Mouse (Mus musculus) neural tube, embryonic 13.5 days (tissue): ENCODE results near the gene Fdx1l. TPM values are rescaled to one million over a fixed set of nuclear protein-coding genes. Genes with fewer than 3 reads are reported as not detected.

Experiments used
- ATAC-seq: fragments of 200-750 bp; cut with Nextera tagmentation; 2 replicates; pipeline ENCODE4 v1.8.0; 2017; ENCODE audit warnings: low read depth, mild to moderate bottlenecking, moderate TSS enrichment, moderate library complexity
- H3K27ac ChIP-seq: fragments of 300-500 bp; sonication (generic); replicated peaks from 2 replicates; pipeline ENCODE4 v1.5.1; 2015; ENCODE audit warnings: moderate library complexity, mild to moderate bottlenecking, inconsistent platforms
- H3K27me3 ChIP-seq: fragments of 300-500 bp; sonication (generic); 2 replicates; pipeline ENCODE4 v1.6.1; 2015; ENCODE audit warnings: mild to moderate bottlenecking, inconsistent platforms
- H3K36me3 ChIP-seq: fragments of 300-500 bp; sonication (generic); 2 replicates; pipeline ENCODE4 v1.6.1; 2015; ENCODE audit warnings: mild to moderate bottlenecking, inconsistent platforms
- H3K4me1 ChIP-seq: fragments of 300-500 bp; sonication (generic); replicated peaks from 2 replicates; pipeline ENCODE4 v1.6.1; 2015; ENCODE audit warnings: inconsistent platforms
- H3K4me2 ChIP-seq: fragments of 300-500 bp; sonication (generic); 2 replicates; pipeline ENCODE4 v1.6.1; 2015; ENCODE audit warnings: inconsistent platforms, mild to moderate bottlenecking, moderate library complexity
- H3K4me3 ChIP-seq: fragments of 300-500 bp; sonication (generic); 2 replicates; pipeline ENCODE4 v1.5.1; 2015; ENCODE audit warnings: mild to moderate bottlenecking, inconsistent platforms
- H3K9ac ChIP-seq: fragments of 300-500 bp; sonication (generic); 2 replicates; pipeline ENCODE4 v1.6.1; 2015; ENCODE audit warnings: moderate library complexity, mild to moderate bottlenecking, inconsistent platforms
- H3K9me3 ChIP-seq: fragments of 300-500 bp; sonication (generic); 2 replicates; pipeline ENCODE4 v1.6.1; 2016; ENCODE audit warnings: inconsistent platforms
- WGBS: fragments of 180-500 bp; shearing (Covaris S2); methylation state at CpG from one replicate; pipeline ENCODE4 v1.1.7; 2015; 5-methylcytosine and 5-hydroxymethylcytosine counted together
- polyA plus RNA-seq: library from polyadenylated mRNA; unstranded; fragments of >200 nt; fragmentation: Nextera tagmentation; extraction: Ambion mirVana; gene quantifications from 2 replicates; pipeline ENCODE4 v1.2.1, GENCODE M21; 2015

Fdx1l gene
- polyA plus RNA-seq = 52.1 and 60.2 TPM in 2 replicates

DNA sequence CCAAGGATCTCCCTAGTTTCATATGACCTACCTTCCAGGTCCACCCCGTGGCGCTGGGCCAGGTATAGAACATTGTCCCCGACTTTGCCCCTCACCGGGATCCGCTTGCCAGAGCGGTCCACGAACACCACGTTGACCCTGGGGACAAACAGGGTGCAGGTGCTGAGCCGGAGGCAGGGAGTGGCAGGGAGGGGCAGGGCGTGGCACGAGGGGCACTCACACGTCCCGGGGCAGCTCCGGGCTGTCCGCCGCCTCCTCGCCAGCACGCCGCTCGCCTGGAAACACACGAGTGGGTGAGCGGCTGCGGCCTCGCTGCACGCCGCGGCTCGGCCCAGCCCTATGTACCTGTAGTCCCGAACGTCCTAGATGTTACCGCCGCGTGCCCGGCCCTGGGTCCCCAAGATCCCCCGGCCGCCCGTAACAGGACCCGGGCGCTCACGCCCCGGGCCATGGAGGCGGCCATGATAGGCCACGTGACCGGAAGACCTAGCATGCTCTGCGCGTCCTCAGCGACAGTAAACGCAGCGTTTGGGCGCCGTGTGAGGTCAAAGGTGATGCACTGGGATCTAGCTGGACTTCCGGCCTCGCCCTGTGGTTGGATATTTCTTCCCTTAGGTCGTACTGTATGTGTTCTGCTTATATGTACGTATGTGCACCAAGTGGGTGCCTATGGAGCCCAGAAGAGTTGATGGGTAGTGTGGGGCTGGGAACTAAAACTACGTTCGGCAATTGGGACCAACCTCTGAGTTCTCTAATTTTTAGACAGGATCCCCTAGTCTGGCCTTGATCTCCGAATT lies at the start of gene Fdx1l, which contains the start of gene Gm49373:
TSS of gene Fdx1l (minus strand) at position 571 of the 797 bp plus-strand sequence.
TSS of gene Gm49373 (minus strand) at position 53 of the 797 bp plus-strand sequence.
- Histone ChIP-seq H3K4me1 (peaks cover 20% of the 10 kb centered on the region), H3K27ac (peak within 1 kb of the TSS; percentile 65), H3K27me3 (no peaks in the 10 kb centered on the region), H3K9me3 (no peaks in the 10 kb centered on the region), H3K4me2 (peak within 1 kb of the TSS; percentile 93), H3K36me3 (peaks cover 50% of the 10 kb centered on the region), H3K9ac (peak within 1 kb of the TSS; percentile 86), H3K4me3 (peak within 1 kb of the TSS; percentile 89)
- peak; percentile 92 for ATAC-seq
- WGBS = 3% methylated on average over 58 of the region's 58 CpGs

GRCm38 (mm10) chr9:21121483-21121882 lies 48.1 kb upstream of the Fdx1l start:
- Histone ChIP-seq H3K4me3 (no peak overlapping the region), H3K4me2 (no peak overlapping the region), H3K9ac (no peak overlapping the region), H3K27ac (no peak overlapping the region), H3K36me3 (peaks cover 67% of the 10 kb centered on the region), H3K27me3 (no peaks in the 10 kb centered on the region), H3K9me3 (no peaks in the 10 kb centered on the region), H3K4me1 (no peaks in the 10 kb centered on the region)
- 82% methylated on average over 16 of the region's 16 CpGs for WGBS
- no peak for ATAC-seq

DNA sequence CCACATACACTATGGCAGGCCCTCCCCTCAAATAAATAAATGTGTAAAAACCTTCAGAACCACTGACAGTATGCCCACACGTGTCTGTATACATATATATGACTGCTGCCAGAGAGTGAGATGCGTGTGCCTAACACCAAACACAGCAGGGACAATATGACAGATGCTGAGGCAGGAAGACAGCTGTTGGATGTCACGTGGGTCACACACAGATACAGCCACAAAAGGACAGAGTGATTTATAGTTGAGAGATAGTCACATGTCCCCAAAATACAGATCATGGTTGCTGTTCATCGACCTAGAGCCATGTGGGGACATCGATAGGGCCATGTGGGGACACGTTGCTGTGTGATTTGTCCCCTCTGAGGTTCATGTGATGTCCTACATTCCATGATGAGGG lies 43.7 kb upstream of the Fdx1l start:
- Histone ChIP-seq H3K27ac (no peak overlapping the region), H3K4me1 (no peaks in the 10 kb centered on the region), H3K4me2 (no peak overlapping the region), H3K27me3 (no peaks in the 10 kb centered on the region), H3K4me3 (no peak overlapping the region), H3K9ac (no peak overlapping the region), H3K36me3 (peaks cover 30% of the 10 kb centered on the region), H3K9me3 (no peaks in the 10 kb centered on the region)
- ATAC-seq = no peak
- WGBS = 67% methylated on average over 6 of the region's 6 CpGs

GRCm38 (mm10) chr9:21115105-21115504 lies 41.7 kb upstream of the Fdx1l start:
- H3K27me3 ChIP-seq = no peaks in the 10 kb centered on the region
- no peak for ATAC-seq
- WGBS = 91% methylated on average over 8 of the region's 8 CpGs

GRCm38 (mm10) chr9:21114190-21114589 lies 40.8 kb upstream of the Fdx1l start:
- 89% methylated on average over 7 of the region's 7 CpGs for WGBS
- no peak for ATAC-seq
- Histone ChIP-seq H3K4me3 (no peak overlapping the region), H3K4me2 (no peak overlapping the region), H3K4me1 (no peaks in the 10 kb centered on the region), H3K9ac (no peak overlapping the region), H3K27ac (no peak overlapping the region), H3K9me3 (no peaks in the 10 kb centered on the region), H3K36me3 (peaks cover 15% of the 10 kb centered on the region), H3K27me3 (no peaks in the 10 kb centered on the region)

More at GRCm38 (mm10) chr9:21115105-21115504, 41.7 kb upstream of the Fdx1l start:
- Histone ChIP-seq H3K9ac (no peak overlapping the region), H3K36me3 (peaks cover 13% of the 10 kb centered on the region; the same call in 1 of the 2 replicates), H3K4me1 (no peaks in the 10 kb centered on the region), H3K4me3 (no peak overlapping the region), H3K4me2 (no peak overlapping the region), H3K9me3 (no peaks in the 10 kb centered on the region), H3K27ac (no peak overlapping the region)

DNA sequence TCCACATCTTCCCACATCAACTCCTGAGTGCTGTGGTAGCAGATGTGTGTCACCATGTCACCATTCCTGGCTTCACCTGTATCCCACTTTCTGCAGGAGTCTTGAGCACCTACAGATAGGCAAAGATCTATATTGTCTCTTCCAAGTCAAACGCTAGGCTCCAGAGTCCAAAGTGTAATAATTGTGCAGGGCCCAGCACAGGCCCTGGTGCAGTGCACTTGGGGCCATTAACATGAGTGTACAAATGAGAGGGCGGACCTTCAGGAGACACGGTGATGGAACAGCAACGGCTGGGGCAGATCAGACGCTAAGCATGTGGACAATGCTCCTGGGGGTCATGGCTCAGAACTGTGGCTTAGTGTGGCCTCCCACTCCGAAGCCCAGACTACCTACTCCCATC lies 40.3 kb upstream of the Fdx1l start:
- H3K27me3 ChIP-seq = no peaks in the 10 kb centered on the region
- H3K4me2 ChIP-seq = no peak overlapping the region
- no peaks in the 10 kb centered on the region for H3K9me3 ChIP-seq
- H3K36me3 ChIP-seq = peaks cover 19% of the 10 kb centered on the region
- H3K27ac ChIP-seq = no peak overlapping the region
- H3K4me1 ChIP-seq = no peaks in the 10 kb centered on the region
- H3K4me3 ChIP-seq = no peak overlapping the region
- no peak for ATAC-seq
- H3K9ac ChIP-seq = no peak overlapping the region
- WGBS = 88% methylated on average over 6 of the region's 6 CpGs

DNA sequence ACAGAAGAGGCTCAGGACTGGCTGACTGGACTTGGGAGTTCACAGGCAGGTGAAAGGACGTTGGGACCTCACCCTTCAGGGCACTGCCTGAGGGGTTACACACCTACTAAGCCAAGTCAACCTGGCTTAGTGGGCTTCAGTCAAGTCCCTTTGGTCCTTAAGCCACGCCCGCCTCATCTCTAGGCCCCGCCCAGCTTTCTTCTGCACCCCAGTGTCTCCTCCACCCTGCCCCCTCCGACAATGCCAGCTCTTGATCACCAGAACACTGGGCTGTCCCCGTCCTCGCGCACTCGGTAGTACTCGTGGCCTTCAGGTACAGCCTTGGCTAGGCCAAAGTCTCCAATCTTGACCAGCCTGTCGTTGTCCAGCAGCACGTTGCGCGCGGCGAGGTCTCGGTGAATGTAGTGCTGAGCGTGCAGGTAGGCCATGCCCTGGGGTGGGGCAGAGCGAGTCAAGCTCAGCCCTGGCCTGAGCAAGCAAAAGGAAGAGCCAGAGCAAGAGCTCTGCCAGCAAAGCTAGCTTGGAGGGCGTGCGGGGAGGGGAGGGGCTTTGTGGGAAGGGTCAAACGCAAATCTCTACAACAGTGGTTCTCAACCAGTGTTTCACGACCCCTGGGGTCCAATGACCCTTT lies 34.3 kb upstream of the Fdx1l start:
- Histone ChIP-seq H3K4me3 (no peak overlapping the region), H3K9me3 (no peaks in the 10 kb centered on the region), H3K36me3 (peaks cover 37% of the 10 kb centered on the region), H3K27me3 (no peaks in the 10 kb centered on the region), H3K27ac (no peak overlapping the region), H3K4me1 (no peaks in the 10 kb centered on the region), H3K4me2 (no peak overlapping the region), H3K9ac (no peak overlapping the region)
- ATAC-seq = no peak
- WGBS = 45% methylated on average over 23 of the region's 23 CpGs

- ATAC-seq = no peak
- no peaks in the 10 kb centered on the region for H3K9me3 ChIP-seq
- no peaks in the 10 kb centered on the region for H3K27me3 ChIP-seq
- H3K4me3 ChIP-seq = no peak overlapping the region
- no peak overlapping the region for H3K4me2 ChIP-seq
- H3K27ac ChIP-seq = no peak overlapping the region
- WGBS = 81% methylated on average over 5 of the region's 5 CpGs
- peaks cover 37% of the 10 kb centered on the region for H3K36me3 ChIP-seq
- H3K4me1 ChIP-seq = no peaks in the 10 kb centered on the region
- no peak overlapping the region for H3K9ac ChIP-seq
These were observed 32.5 kb upstream of the Fdx1l start for GRCm38 (mm10) chr9:21105760-21106564.

- H3K4me1 ChIP-seq = no peaks in the 10 kb centered on the region
- no peak for ATAC-seq
- no peak overlapping the region for H3K4me3 ChIP-seq
- no peak overlapping the region for H3K9ac ChIP-seq
- no peak overlapping the region for H3K27ac ChIP-seq
- H3K4me2 ChIP-seq = no peak overlapping the region
- H3K9me3 ChIP-seq = no peaks in the 10 kb centered on the region
- H3K36me3 ChIP-seq = peaks cover 32% of the 10 kb centered on the region
- WGBS = 90% methylated on average over 6 of the region's 6 CpGs
- H3K27me3 ChIP-seq = no peaks in the 10 kb centered on the region
These were observed 31.4 kb upstream of the Fdx1l start for GRCm38 (mm10) chr9:21104814-21105213.

DNA sequence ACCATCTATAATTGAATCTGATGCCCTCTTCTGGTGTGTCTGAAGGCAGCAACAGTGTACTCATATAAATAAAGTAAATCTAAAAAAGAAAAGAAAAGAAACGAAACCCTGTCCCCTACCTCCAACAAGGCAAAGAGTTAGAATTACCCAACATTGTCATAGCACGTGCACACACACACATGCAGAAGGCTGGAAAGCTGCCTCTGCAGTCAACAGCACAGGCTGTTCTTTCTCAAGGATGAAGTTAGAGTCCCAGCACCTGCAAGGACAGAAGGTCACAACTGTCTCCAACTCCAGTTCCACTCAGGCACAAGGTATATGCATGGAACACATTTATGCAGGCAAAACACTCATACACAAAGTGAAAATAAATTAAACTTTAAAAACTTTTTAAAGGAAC lies 28.7 kb upstream of the Fdx1l start:
- WGBS = 89% methylated on average over 2 of the region's 2 CpGs
- Histone ChIP-seq H3K27ac (no peak overlapping the region), H3K9ac (no peak overlapping the region), H3K4me1 (no peaks in the 10 kb centered on the region), H3K4me3 (no peak overlapping the region), H3K36me3 (peaks cover 13% of the 10 kb centered on the region; the same call in 1 of the 2 replicates), H3K27me3 (no peaks in the 10 kb centered on the region), H3K4me2 (no peak overlapping the region), H3K9me3 (no peaks in the 10 kb centered on the region)
- ATAC-seq = no peak

- no peak overlapping the region for H3K4me2 ChIP-seq
- no peak overlapping the region for H3K4me3 ChIP-seq
- 0 out of 2 replicates have a peak overlapping the region, but pooled peaks have one; percentile 17 for H3K9ac ChIP-seq
- H3K27me3 ChIP-seq = no peaks in the 10 kb centered on the region
- no peak overlapping the region for H3K27ac ChIP-seq
- ATAC-seq = no peak
- H3K9me3 ChIP-seq = no peaks in the 10 kb centered on the region
- 47% methylated on average over 15 of the region's 15 CpGs for WGBS
- H3K36me3 ChIP-seq = peaks cover 10% of the 10 kb centered on the region; the same call in 1 of the 2 replicates
- no peaks in the 10 kb centered on the region for H3K4me1 ChIP-seq
These were observed 27.2 kb upstream of the Fdx1l start for GRCm38 (mm10) chr9:21100447-21101161.
